Mouse (Mus musculus) heart, adult 2 months (tissue): ENCODE results near the gene Cald1.

Experiments
- EP300 ChIP-seq: fragments of 200-500 bp; IDR thresholded peaks from 2 replicates; pipeline ENCODE4 v1.6.1; 2011; ENCODE audit warnings: low read depth, low read length, control low read depth; ENCODE audit not compliant: insufficient read depth
- POLR2A ChIP-seq: fragments of 200-500 bp; IDR thresholded peaks from 2 replicates; pipeline ENCODE4 v1.6.1; 2011; ENCODE audit warnings: mild to moderate bottlenecking, low read depth, low read length, control low read depth; ENCODE audit not compliant: insufficient read depth

GRCm38 (mm10) chr6:34579504-34580068, 18.7 kb upstream of the Cald1 start:
- TF ChIP-seq EP300 (no peak), POLR2A (no peak)
